Mouse (Mus musculus): ENCODE results near the gene Fibin.

Fibin gene

DNA sequence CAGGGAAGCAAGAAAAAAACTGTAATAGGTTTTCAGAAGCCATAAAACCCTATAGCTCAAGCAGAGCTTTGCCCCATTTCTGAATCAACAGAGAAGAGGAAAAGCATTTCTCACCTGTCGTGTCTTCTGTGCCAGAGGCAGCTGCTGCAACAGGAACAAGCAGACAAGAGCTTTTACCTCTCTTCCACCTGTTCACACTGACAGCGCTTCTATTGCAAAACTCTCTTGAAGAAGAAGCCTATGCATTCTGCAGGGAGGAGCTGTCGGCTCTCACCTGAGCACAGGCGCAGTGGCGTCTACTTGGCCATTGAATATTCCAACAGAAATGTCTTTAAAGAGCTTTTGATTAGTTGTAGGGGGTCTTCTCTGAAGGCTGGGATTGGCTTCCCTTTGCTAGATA, 48.9 kb downstream of the Fibin start:
- DNase-seq (ENCODE audit: low spot score): no peak

GRCm38 (mm10) chr2:110313305-110313824, 49.6 kb downstream of the Fibin start:
- no peak for DNase-seq (ENCODE audit: low spot score)
